Mouse (Mus musculus): ENCODE measurements around the gene Sh3bgrl2. TPM values are rescaled to one million over a fixed set of nuclear protein-coding genes. Genes with fewer than 3 reads are reported as not detected.

Gene Sh3bgrl2
- total RNA-seq, 2 experiments from 2014 or later: 3.0 TPM

- DNase-seq (ENCODE audit: low spot score in 2 of 2): no peak
These were observed 40.9 kb downstream of the Sh3bgrl2 start for GRCm38 (mm10) chr9:83589063-83589462.

- no peak for DNase-seq (ENCODE audit: low spot score in 2 of 2)
These were observed 41.7 kb downstream of the Sh3bgrl2 start for GRCm38 (mm10) chr9:83589680-83590467.

DNA sequence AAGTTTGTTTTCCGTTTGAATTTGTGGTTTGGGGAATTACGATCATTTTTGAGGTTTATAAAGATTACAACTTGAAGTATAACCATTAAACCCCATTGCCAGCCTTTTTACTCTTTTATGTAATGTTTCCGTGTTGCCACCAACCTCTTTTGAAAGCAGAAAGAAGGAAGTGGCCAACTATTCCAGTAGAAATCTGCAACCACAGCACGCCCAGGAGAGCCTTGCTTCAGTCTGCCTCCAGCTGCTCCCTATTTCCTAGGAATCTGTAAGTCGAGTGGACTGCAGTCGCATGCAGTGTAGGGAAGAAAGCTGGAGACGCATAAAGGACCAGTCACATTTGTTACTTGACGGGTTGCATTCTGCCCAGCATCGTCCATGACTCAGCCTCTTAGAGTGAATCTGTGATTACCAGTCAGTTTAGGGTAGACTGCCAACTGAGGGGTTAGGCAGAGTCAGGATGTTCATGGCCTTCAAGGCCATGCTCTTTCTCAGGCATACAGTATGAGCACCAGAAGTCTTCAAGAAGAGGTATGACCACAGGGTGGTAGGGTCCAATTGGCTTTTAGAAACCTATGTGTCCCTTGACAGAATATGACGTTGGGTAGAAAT is 43.8 kb downstream of the Sh3bgrl2 start:
- DNase-seq (ENCODE audit: low spot score in 2 of 2): no peak

GRCm38 (mm10) chr9:83593811-83594210 is 45.7 kb downstream of the Sh3bgrl2 start:
- DNase-seq (ENCODE audit: low spot score in 2 of 2): no peak

DNA sequence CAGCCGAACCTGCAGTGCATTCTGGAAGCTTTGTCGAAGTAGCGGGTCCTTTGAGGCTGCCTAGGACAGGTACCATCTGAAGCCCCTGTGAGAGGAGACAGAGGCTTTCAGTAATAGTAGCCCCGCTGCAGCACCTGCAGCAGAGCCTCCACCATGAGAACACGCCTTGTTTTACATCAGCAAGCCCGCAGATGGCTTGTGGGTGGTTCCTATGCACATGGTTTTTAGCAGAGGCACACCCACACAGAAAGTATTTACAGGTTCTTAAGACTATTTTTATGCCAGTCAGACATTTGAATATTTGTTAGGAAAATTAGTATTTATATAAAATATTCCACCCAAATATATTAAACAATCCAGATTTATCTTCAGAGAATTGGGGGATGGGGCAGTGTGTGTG is 48.0 kb downstream of the Sh3bgrl2 start:
- DNase-seq (ENCODE audit: low spot score in 2 of 2): no peak

GRCm38 (mm10) chr9:83596646-83597481 is 48.7 kb downstream of the Sh3bgrl2 start:
- DNase-seq (ENCODE audit: low spot score in 2 of 2): no peak

DNA sequence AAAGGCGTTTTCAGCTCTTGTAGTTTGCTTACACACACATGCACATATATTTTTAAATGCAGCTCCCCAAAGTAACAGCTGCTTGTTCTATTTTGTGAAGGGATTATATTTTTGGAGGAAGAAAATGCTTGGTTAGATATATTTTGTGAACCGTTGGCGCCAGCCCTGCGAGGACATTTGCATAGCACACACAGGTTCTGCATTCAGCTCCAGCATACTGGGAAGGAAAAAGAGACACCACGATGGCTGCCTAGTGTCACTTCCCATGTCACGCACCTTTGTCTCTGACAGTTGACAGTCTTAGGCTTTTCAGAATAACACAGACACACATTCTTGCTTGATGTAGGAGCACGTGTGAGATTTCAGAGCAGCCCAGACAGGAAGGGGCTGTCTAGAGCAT is 49.9 kb downstream of the Sh3bgrl2 start:
- no peak for DNase-seq (ENCODE audit: low spot score in 2 of 2)

DNA sequence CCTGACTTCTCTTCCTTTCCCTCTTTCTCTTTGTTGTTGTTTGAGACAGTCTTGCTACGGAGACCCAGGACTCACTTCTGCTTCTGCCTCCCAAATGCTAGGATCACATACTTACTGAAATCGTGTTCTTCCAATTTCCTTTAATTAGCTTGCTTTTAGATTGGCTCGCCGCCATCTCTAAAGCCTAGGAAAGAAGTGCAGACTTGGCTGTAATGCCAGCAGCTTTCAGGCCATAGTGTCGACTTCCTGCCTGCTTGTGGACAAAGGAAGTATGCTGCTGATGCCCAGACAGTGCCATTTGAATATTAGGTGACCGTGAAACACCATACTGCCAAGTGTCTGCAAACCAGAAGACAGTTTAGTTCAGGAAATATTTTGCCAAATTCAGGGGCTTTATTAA is 51.4 kb downstream of the Sh3bgrl2 start:
- DNase-seq (ENCODE audit: low spot score in 2 of 2): no peak

DNA sequence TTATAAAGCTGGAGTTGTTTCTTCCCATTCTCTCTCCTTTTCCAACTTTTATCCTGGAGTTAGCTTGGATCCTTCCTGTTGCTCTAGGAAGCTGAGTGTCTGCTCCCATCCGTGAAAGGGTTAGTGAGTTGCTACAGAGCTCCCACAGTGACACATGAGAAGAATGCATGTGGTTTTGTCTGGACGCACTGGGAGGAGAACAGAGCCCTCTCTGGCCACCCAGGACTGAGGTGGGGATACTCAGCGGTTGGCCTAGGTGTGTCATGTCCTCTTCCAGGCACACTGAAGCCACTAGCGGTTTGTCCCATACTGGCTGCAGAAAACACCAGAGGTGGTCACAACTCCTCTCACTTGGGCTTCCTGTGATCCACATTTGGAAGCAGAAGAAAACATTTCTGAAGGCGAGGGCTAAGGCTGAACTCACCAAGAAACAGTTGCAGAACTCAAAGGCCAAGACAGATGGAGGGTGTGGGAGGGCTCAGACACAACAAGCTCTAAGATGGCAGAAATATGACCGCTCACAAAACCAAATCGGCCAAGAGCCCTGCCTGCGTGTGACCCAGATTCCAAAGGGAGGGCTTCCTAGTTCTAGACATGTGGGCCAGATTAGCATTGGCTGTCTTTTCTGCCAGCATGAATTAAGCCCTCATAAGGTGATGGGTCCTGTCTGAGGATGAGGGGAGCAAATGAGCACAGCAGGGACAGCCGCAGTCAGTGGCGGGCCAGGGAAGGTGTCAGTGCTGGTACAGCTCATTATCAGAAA is 52.3 kb downstream of the Sh3bgrl2 start:
- no peak for DNase-seq (ENCODE audit: low spot score in 2 of 2)

- no peak for DNase-seq (ENCODE audit: low spot score in 2 of 2)
These were observed 54.1 kb downstream of the Sh3bgrl2 start for GRCm38 (mm10) chr9:83602176-83602770.

DNA sequence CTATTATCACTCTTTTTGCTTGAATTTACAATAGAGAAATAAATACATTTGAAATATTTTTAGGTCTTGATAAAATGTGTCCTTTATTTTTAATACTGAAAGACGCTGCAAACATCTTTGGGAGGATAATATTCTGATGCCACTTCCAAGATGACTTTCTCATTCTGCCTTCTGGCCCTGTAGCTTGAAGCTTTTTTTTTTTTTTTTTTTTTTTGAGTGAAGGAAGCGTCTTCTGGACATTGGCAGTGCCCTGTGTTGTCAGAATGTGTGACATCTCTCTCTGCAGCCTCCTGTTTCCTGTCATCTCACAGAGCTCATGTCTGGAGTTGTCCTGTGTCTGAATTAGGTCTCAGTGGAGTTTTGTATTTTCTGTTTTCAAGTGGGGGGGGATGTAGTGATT is 55.0 kb downstream of the Sh3bgrl2 start:
- no peak for DNase-seq (ENCODE audit: low spot score in 2 of 2)

- DNase-seq (ENCODE audit: low spot score in 2 of 2): no peak
These were observed 57.9 kb downstream of the Sh3bgrl2 start for GRCm38 (mm10) chr9:83605886-83606640.

GRCm38 (mm10) chr9:83608135-83608534 is 60.0 kb downstream of the Sh3bgrl2 start:
- DNase-seq (ENCODE audit: low spot score in 2 of 2): no peak

DNA sequence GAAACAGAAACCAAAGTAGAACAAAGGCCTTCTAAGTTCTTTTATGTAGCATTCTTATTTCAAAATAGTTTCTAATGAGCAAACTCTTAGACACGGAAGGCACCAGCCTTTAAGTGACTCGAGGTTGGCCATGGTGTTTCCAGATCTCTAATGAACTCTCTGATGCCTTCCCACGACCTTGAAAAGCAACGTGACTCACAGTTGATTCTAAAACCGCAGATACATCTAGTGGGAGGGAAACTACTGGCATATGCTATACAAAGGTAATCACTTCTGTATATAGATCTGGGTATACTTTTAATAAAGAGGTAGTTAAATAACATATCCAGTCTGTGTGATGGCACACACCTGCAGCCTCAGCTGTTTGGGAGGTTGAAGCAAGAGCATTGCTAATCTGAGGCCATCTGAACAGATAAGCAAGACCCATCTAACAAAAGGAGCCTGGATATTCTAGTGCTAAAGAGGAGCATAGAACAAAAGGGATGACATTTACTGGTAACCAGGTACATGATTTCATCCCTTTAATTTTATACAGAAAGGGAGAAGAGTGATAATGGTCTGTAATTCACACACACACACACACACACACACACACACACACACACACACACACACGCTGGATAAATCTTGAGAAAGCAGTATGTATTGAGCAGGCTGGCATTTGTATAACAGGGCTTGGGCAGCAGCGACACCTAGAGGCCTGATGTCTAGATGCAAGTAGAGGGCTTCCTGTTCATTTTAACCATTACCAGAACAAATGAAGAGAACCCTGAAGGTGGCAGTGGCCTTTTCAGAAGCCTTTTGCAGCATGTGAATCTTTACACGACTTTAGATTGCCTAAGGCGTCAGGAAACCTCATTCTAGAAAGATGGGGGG is 61.5 kb downstream of the Sh3bgrl2 start:
- peak; percentile 44 to 67 for DNase-seq (ENCODE audit: low spot score in 2 of 2)

DNA sequence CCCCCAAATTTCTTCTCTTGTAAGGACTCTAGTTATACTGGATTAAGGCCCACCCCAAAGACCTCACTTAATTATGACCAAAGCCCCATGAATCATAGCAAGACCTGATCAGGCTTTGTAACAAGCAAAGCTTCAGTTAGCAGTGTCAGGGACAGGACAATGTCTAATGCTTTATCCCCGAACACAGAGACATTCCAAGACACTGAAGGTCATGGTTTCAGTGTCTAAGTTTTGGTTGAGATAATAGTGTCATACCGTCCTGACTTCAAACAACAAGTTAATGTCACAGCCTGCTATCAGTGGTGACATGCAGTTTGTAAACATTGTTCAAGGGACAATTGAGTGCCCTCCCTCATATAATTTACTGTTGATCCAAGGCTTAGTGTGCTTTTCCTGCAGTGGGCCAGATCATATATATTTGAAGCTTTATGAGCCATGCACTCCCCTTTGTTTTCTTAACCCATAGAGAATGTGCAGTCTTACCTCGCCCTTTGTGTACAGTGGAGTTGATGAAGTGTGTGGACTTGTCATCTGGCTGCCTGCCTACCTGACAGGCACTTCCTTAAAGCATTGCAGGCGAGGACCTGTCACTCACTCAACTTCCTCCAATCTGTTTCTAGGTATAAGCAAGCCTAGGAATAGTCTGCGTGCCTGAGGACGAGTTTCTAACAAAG is 67.9 kb downstream of the Sh3bgrl2 start:
- no peak for DNase-seq (ENCODE audit: low spot score in 2 of 2)

DNA sequence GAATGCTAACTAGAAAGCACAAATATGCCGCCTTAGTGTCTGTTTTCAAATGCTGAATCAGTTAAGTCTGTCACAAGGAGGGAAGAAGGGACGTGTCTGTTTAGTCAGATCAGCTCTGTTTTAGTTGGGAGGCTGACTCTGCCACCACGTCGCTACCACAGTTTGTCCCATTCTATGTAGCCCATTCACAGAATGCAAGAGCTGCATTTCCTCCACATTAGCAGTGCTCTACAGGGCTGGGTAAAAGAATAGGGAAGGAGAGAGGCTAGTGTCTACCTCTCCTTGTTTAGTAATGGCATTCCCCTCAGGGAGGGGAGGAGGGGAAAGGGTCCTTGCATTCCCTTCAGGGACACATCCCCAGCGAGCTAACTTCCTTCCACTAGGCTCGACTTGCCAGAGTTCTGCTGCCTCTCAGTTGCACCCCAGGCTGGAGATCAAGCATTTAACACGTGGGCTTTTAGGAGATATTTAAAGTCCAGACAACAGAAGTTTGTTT is 68.5 kb downstream of the Sh3bgrl2 start:
- no peak for DNase-seq (ENCODE audit: low spot score in 2 of 2)

GRCm38 (mm10) chr9:83623455-83623854 is 75.3 kb downstream of the Sh3bgrl2 start:
- DNase-seq (ENCODE audit: low spot score in 2 of 2): no peak

- no peak for DNase-seq (ENCODE audit: low spot score in 2 of 2)
These were observed 76.1 kb downstream of the Sh3bgrl2 start for GRCm38 (mm10) chr9:83624193-83624592.

All from gastrocnemius, postnatal 4 days (tissue).